Mouse (Mus musculus) liver, embryonic 14 days (tissue): ENCODE results near the gene Fam206a. TPM values are rescaled to one million over a fixed set of nuclear protein-coding genes. Genes with fewer than 3 reads are reported as not detected.

ENCODE experiments used
- polyA plus RNA-seq: library from polyadenylated mRNA; depleted of rRNA; stranded (reverse); fragments of >200 nt; gene quantifications from 2 replicates; pipeline ENCODE4 v1.2.3, GENCODE M21; 2012; rRNA removed

Gene Fam206a
- 2.2 and 3.1 TPM in 2 replicates for polyA plus RNA-seq

DNA sequence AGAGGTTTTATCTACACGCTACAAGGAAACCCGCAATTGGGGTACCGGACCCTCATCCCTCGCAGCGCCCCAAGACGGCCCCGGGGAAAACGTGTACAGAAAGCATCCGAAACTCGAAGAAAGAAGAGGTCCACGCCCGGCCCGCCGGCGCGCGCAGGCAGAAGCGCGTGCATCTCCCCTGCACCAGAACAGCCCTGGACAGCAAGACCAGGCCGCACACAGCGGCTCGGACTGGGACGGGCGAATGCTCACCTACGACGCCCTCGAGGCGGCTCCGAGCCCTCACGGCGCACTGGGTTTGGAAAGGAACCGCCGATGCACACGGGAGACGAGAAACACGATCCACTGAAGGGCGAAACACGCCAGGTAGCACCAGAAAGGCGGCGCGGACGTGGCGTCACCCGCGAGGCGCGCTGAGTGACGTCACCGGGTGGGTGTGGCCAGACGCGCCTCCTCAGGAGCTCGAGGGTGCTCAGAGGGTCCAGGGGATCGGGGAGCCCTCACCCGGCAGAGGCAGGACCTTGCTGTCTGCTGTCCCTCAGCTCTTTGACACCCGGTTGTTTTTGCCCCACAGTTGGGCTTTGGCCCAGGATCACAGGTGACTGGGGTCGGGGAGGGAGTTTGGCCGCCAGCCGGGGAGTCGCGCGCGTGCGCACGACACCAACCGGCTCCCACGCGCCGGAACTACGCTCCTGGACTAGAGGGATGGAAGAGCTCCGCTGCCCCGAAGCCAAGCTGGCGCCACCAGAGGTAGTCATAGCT, at the start of gene Fam206a, which contains the start of gene Elp1:
Gene Fam206a, plus strand, starts transcription at position 439 of the 762 bp plus-strand sequence.
Gene Elp1, minus strand, starts transcription at position 425 of the 762 bp plus-strand sequence.

Other genes starting within 250 kb of the Fam206a start
- gene Gm26657, start 62.3 kb upstream of the Fam206a start, polyA plus RNA-seq = not detected in 2 replicates
- gene Actl7b, start 60.9 kb upstream of the Fam206a start, polyA plus RNA-seq = not detected in 2 replicates
- not detected in 2 replicates for gene Actl7a, start 58.9 kb upstream of the Fam206a start, polyA plus RNA-seq
- 12.5 and 13.2 TPM in 2 replicates for gene Elp1, start within 50 bp of the Fam206a start, polyA plus RNA-seq
- gene Ctnnal1, start 62.8 kb downstream of the Fam206a start, polyA plus RNA-seq = 4.6 and 5.5 TPM in 2 replicates
- 2.1 and 2.3 TPM in 2 replicates for gene Tmem245, start 145.1 kb downstream of the Fam206a start, polyA plus RNA-seq
- gene Frrs1l, start 188.0 kb downstream of the Fam206a start, polyA plus RNA-seq = 0.01 TPM in 2 replicates